Mouse (Mus musculus) bone marrow, adult 2 months (tissue): Measurements from ENCODE around the gene Hes5.

ENCODE experiments used
- CTCF ChIP-seq: fragments of 200-500 bp; IDR thresholded peaks from 2 replicates; pipeline ENCODE4 v1.5.1; 2011; ENCODE audit warnings: low read length, control low read depth; ENCODE audit not compliant: control insufficient read depth, insufficient read depth
- POLR2A ChIP-seq: fragments of 200-500 bp; IDR thresholded peaks from 2 replicates; pipeline ENCODE4 v1.6.1; 2011; ENCODE audit warnings: low read depth, mild to moderate bottlenecking, control low read depth, low read length, borderline replicate concordance; ENCODE audit not compliant: control insufficient read depth

DNA sequence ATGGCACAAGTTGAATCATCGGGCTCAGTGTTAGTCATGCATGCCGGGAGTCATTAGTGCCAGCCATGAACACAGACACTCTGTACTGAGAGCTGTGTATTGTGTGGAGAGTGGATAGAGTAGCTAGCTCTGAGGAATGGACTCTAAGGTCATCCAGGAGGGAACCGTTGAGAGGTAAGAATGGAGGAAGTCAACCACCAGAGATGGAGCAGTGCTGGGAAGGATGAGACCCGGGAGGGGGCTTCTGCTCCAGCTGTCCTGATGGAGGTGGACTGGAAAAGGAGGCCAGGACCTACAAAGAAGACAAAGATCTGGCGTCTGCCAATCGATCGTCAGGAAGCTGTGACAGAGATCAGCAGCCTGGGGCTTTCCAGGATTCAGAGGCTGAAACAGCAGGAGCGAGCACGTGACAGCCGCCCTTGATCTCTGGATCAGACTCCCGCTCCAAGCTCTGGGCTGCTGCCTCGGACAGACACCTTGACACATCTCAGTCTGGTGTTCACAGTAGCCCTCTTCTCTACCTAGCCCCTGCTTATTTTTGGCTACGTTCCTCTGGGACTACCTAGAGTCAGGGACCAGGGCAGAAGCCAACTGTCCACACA is 27.3 kb upstream of the Hes5 start:
- TF ChIP-seq CTCF (no peak), POLR2A (no peak)
